Mouse (Mus musculus) kidney, postnatal 4 days (tissue): ENCODE data around the gene Mrpl33.
A peak's percentile ranks its signal among the peaks of the same experiment; 100 is the strongest.
"Not testable (repeated sequence)": the region's sequence is repeated elsewhere in the genome, so short reads cannot be mapped to it uniquely, and the experiment has no call there.

Experiments
- DNase-seq, 2 experiments: peaks; one replicate each; pipeline ENCODE4 v3.0.0; 2021; ENCODE audit warnings: mixed read lengths in 2 of 2

The Mrpl33 gene

DNA sequence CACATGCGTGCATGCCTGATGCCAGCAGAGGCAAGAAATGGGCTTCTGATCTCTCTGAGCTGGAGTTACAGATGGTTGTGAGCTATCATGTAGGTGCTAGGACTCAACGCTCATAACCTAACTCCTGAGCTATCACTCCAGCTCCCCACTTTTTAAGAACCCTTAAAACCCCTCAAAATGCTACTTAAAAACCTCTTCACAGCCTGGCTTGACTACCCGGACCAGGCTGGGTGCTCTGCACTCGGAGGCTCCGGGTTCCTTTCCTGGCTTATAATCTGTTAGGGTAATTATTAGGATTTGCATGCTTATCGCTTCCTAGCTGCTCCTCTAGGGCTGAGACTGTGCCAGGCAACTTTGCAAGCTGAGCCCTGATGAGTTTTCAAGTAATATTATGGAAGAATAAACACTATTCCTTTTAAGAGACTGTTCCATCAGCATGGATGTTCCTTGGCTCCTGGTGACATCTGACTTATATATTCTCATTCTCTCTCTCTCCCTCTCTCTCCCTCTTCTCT is 752 bp downstream of the Mrpl33 start:
- no peak for DNase-seq

DNA sequence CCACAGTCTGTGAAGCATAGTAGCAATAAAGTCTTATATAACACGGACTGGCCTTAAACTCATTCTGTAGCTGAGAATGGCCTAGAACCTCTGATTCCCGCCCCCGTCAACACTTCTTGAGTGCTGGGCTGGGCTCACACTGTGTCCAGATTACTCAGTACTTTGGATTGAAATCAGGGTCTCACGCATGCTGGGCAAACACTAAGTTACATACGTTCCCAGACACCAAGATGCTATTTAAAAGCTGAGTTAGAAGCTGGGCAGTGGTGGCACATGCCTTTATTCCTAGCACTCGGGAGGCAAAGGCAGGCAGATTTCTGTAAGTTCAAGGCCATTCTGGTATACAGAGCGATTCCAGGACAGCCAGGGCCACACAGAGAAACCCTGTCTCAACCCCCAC is 1.4 kb downstream of the Mrpl33 start:
- no peak for DNase-seq

DNA sequence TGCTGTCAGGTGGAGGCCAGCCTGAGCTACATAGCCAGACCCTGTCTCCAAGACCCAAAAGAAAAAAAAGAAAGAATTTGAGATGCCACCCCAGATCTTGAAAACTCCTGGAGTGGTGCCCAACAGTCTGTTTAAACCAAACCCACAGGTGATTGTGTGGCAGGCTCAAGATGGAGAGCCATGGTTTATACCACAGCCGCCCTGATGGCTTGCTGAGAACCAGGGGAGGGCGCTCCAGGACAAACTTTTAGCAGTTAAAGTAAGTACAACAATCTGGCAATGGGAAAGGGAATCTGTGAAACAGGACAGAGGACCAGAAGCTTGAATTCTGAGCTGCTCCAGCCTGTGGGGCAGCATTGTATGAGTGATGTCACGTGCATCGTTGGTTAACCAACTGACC is 1.8 kb downstream of the Mrpl33 start:
- DNase-seq: peak; percentile 61 to 71

DNA sequence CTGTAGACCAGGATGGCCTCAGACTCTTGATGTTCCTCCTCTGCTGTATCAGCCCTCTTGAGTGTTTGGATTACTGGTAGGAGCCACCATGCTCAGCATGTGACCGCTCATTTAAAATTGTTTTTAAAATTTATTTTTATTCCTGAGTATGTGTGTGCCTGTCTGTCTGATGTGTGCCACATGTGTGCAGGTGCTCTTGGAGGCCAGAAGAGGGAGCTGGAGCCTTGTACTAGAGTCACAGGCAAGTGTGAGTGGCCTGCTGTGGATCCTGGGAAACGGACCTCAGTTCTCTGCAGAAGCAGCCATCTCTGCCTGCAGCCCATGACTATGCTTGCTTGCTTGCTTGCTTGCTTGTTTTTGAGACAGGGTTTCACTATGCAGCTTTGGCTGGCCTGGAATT is 2.4 kb downstream of the Mrpl33 start:
- no peak for DNase-seq

DNA sequence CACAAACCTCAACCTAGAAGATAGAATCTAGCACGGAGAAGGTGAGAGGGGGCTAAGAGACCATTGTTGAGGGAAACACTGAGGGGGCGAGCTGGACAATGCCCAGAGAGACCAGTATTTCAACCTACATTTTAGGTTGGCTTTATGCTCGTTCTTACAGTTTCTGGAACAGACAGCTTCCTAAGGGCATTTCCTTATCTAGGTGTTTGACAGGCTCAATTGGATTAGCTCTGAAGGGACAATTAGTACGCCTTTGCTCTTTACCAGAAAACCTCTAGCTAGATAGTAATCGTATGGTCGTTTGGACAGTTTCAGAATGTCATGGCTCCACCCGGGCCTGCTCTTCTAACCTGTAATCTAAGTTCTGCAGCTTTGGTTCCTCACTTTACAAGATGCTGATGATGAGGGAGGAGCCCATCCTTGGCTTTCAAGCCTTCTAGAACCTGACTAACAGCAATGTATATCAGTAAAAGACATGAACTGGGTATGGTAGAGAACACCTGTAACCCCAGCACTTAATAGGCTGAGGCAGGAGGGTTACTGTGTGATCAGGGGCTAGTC is 4.5 kb downstream of the Mrpl33 start:
- no peak for DNase-seq

DNA sequence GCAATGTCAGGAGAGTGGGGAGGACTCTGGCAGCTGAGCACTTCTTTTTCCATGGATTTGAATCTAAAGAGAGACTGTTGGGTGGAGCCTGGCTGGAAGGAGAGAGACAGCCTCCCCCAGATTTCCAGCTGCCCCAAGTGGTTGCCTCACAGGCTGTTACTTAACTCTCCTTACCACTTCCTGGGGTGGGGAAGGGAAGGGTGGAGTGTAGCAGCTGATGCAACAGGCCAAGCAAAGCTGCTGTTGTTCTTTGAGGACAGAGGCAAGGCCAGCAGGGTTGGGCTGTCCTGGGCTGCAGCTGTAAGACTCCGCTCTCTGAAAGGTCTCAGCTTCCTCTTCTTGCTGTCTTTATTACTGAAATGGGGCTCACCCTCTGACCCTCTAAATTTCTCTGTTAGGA is 5.6 kb downstream of the Mrpl33 start:
- peak in 1 of 2 experiments; percentile 65 for DNase-seq

DNA sequence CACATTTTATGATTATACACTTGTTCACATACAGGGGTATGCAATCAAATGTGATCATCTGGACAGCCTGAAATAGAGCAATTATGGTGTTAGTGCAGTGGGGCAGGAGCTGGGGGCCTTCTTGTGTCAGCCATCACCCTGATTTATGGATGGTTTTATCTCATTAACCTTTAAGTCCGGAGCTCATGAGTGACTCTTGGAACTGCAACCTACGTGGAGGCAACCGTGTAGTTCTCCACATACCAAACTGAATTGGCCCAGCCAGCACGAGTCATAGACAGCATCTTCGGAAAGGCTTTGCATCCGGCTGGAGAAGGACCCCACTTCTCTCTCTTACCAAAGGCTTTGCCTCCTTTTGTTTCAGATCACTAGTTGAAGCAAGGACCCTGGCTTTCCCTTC is 7.0 kb downstream of the Mrpl33 start:
- DNase-seq: no peak

DNA sequence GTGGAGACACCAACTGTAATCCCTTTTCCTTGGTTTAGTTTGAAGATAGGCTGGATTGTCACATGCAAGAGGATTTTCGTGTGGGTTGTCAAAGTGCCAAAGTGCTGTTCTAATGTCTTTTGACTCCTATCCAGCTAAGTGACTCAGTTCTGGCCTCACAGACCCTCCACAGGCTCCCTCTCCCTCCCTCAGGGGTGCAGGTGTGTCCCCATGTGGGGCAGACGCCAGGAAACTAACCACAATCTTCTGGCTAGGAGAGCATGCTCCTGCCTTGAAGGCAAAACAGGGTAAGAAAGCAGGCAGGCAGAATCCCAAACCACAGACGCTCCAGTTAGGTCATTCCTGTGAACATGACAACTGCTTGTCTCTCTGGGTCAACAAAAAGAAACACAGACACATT is 9.4 kb downstream of the Mrpl33 start:
- no peak for DNase-seq

DNA sequence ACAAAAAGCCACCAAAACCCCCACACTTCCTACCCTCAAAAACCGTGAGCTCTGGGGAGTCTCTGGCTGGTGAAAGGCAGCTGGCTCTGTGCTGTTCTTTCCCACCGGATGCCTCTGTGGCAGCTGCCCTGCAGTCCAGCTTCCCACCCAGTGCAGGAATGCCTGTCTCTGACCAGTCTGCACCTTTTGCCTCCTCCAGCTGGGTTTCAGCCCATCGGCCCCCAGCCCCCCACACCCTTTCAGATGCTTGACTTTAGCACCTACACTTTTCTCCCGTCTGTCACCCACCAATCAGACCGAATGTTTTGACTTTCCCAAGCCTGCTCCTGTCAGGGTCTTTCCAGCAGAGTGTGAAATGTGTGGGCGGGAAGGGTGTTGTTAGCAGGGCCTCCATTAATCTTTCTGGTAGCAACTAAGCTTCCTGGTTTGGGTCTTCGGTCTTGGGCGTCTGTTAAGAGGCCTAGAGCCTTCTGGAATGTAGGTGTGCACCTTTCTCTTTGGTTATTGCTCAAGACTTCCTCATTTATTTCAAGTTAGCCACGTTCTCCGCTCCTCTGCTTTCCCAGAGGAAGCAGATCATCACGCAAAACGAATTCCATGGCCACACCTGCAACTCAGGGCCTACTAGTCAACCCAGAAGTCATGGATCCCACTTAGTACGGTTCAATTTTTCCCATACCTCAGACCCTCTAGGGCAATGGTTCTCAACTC is 13.8 kb downstream of the Mrpl33 start:
- peak in 1 of 2 experiments; percentile 53 for DNase-seq

DNA sequence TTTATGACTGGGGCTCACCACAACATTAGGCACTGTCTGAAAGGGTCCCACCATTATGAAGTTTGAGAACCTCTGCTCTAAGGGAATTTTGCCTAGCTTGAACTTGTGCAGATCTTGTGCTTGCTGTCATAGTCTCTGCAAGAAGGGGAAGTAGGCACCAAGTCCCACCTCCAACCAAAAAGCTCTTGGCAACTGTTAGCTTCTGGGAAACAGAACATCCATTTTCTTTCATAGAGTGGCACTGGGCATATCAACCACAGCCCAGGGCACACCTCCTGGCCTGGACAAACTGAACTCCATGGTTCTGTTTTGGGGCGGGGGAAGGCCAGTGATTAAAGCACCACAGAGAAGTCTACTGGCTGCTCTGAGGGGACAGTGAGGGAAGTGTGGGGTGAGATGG is 14.5 kb downstream of the Mrpl33 start:
- no peak for DNase-seq

DNA sequence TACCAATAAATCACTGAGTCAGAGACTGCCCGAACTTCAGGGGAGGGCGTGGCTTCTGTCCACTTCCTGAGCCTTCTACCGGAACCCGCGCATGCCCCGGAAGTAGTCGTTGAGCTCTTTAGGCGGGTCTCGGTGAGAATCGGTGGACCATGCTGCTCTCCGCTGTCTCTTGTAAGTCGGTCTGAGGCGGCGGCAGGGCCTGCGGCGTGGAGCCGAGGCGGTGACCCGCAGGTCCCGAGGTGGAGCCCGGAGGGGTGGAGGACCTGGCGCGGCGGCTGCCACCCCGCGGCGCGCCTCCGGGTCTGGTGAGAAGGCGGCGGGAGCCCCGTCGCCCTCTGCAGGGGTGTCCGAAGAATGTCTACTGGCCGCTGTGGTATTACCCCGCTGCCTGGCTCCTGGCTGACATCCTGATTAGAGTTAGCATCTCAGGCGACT is 17.1 kb downstream of the Mrpl33 start:
- DNase-seq: peak; percentile 88 to 94

DNA sequence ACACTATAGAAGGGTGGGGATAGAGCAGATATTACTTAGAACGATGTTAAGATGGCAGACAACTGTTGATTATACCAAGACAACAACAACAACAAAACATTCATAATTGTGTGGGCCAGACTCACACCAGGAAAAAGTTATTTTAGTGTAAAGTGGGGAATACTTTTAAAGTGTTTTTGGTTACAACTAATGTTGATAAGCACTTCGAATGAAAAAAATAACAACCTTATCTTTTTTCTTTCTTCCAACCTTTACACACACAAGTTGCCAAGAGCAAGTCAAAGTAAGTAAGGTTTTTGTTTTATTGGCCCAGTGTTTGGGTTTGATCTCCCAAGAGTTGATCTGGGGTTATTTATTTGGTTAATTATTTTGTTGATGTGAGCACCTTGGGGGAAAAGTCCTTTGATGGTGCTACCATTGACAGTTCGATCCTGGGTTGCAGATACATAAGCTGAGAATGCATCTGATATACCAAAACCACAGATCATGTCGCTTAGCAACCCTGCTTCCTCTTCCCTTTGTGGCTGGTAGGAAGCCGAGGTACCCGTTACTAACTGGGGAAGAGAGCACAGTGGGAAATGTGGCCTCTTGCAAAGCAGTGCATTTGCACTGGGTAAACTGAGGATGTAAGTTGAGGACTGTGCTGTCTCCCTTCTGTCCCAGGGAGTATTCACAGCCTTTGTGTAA is 17.7 kb downstream of the Mrpl33 start:
- no peak for DNase-seq

DNA sequence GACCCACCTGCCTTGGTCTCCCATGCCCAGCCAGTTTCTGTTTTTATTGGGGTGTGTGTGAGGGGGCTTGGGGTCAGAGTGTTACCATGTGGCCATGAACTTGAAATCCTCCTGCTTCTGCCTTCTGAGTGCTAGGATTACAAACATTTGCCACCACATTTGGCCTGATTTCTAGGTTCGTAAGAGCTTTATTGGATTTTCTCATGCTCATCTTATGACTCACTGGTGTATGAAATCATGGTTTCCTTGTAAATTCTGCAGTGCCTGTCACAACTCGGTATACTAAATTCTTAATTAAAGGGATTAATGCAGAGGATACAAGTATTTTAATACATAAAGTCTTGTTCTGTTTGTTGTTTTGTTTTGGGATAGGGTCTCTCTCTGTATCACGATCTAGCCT is 23.6 kb downstream of the Mrpl33 start:
- DNase-seq: no peak

DNA sequence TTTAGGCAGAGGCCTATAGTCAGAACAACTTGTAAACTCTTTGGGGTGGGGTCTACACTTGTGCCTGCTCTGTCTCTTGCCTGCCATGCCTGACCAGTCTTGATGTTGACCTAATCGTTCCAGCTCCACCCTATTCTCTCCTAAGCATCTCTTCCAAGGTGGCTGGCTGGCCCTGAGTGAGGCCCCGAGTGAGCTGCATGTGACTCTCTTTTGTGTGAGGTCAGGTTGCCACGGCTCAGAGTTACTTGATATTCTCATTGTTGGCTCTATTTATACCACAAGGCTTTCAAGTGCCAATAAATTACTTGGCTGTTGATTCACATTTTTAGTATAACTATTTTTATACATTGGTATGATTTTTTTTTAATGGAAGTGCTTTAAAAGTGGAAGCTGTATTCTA is 30.4 kb downstream of the Mrpl33 start:
- no peak for DNase-seq

DNA sequence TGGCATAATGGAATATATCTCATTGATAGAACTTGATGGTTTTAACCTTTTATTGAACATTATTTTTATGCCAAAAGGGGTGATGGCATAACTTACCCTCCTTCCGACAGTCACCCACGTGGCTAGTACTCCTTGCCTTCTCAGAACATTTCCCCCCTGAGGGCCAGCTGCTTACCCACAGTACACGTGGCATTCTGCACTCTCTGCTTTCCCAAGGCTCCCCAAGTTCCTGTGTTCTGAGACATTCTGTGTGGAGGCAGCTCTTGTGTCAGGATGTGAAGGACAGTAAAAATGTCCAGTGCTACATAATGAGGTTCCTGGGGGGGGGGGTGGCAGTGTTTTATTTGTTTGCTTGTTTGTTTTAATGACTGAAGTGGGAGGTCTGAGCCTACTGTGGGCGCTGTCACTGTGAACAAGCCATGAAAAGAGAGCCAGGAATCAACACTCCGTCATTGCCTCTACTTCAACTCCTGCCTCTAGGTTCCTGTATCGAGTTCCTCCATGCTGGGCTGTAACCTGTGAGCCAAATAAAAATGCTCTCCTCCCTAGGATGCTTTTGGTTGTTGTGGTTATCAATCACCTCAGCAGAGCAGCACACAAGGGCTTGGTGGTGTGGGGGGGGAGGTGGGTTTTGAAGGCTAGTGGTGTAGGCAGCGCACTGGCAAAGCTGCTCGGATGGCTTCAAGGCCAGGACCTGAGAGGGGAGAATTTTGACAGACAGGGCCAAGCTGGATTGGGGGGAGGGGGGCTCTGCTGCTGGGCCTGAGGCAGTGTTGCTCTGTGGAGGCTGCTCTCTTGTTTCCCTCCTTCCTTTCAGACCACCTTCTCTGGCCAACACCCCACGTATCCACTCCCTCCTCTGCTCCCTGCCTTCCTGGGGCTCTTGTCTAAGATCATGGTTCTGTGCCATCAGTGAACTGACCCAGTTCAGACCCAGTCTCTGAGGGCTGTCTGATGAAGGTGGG is 31.1 kb downstream of the Mrpl33 start:
- no peak for DNase-seq

DNA sequence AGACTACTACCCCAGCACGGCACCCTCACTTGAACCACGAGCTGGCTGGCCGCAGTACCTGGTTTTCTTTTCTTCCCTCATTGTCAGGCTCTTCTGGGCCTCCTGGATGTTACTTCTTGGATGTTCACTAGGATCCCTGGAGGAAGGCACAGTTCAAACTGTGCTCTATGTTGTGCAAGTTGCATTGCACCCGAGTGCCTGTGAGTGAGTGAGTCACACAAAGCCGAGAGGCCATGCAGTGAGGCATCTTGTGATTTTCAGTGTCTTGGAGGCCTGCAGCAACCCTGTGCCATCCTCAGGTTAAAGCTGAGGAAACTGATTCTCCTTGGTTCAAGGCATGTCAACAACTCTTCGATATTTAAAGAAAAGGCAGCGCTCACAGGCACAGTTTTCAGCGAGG is 31.8 kb downstream of the Mrpl33 start:
- no peak for DNase-seq

DNA sequence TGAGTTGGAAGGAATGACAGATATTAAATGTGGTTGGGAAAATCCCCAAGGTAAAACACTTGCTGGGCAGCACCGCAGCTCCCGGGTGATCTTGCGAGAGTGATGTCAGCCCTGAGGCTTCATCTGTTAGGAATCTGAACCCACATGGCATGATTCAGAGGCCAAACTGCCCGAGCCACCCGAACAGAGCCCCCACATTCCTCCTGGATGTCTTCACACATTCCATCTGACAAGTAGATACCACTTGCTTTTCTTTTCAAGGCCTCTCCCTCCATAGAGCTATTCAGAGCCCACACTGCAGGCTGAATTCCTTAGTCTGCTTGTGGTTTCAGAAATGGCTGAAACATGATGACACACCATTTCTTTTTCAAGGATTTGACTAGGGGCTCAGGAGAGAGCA is 33.3 kb downstream of the Mrpl33 start:
- DNase-seq: peak; percentile 18 to 57

DNA sequence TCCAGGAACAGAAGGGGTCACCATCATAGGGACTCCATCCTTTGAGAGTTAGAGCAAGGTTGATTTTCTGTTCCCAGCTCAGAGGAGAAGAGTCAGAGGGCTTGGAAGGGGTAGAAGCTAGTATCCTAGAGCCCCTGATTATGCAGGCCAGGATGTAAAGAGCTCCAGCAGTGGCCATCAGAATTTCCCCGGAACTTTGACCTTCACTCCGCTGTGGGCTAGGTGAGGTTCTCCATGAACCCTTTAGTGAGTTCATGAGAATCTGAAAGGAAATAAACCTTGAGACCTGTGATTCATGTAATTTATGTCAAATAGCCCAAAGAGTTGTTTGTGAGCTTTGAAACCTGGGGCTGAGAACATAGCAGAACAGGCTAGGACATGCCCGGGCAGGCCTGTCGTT is 34.4 kb downstream of the Mrpl33 start:
- not testable (repeated sequence) for DNase-seq

DNA sequence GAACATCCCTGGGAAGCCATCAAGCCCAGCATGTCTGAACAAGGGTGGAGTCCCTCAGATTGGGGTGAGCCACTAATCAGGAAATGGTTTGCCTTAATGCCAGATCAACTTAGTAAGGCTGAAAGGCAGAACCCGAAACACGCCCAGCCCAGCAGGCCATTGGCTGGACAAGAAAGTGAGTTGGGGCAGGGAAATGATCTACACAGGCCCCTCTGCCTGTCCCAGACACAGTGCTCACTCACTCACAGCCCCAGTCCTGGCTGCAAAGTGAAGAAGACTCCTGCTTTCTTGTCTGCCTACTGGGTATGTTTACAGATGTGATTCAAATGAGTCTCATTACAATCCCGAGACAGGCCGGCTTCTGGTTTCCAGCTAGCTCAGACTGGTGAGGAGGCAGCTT is 37.4 kb downstream of the Mrpl33 start:
- no peak for DNase-seq

DNA sequence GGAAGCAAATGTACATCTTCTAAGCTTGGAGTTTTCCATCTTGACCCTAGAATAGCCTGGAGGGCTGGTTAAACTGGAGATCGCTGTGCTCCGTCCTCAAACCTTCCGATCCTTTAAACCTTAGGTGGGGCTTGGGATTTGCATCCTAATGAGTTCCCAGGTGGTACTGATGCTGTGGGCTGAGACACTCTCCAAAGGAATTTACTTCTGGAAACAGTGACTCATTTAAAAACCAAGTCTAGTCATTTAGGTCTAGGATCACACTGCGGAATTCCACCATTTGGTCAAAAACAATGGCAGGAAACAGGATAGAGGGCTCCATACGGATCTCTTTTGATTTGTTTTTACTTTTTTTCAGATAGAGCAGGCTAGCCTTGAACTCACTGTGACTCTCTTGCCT is 37.9 kb downstream of the Mrpl33 start:
- DNase-seq: no peak

DNA sequence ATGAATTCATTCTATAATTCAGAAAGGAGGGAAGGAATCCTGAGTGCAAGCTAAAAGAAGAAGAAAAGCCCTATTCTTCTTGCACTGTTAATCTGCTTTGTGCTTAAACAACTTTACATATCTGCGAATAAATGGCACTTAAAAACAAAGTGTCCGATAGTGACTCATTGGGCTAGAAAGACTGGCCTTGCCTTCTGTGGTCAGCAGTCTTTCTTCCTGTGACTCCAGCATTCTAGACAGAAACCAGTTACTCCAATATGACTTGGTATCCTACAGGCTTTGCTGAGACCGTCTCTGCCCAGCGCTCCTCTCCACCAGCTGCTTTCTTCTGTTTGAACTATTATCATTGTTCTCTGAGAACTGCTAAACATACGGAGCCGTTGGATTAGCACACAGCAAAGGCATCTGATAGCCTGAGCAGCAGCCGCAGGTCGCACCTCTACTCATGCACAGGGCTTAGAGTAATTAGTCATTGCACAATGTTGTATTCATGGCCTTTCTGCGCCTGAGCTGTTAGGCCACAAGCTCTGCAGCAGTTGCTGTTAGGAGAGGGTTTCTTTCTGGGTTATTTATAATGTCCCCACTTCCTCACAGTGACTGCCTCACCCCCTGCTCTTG is 40.0 kb downstream of the Mrpl33 start:
- no peak for DNase-seq

DNA sequence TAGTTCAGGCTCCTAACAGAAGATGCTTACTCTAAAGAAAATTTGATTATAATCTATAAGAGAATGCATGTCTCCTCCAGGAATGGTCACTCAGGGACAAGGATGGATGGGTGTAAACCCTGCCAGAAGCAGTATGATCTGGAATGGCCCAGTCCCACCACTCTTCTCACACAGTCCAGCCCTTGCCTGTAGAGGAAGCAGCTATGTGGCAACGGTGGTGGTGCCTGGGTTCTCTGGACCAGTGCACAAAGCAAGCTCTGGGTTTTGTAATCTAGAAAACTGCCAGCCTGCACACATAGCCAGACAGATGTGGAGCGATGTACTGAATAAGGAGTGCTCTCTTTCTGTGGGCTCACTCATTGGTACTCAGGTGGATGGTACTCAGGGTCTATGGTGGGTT is 43.8 kb downstream of the Mrpl33 start:
- no peak for DNase-seq

DNA sequence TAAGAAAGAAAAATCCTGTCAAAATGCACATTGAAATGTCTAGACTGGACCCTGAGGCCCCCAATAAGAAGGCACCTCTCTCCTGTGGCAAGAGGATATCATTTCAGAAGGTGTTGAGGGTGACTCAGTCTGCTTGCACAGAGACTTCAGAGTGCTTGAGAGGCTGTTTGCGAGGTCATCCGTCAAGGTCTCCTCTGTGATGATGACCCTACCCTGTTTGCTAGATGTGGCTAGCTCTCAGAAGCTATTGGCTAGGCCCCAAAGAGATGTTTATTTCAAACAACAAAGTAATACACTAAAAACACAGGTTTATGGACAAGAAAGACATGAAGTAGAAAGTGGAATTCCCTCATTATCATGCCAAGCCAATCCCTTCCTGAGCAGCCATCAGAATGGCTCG is 45.6 kb downstream of the Mrpl33 start:
- no peak for DNase-seq
